ENCODE assay signal across 9 mouse cellular contexts in the genomic region with DNA sequence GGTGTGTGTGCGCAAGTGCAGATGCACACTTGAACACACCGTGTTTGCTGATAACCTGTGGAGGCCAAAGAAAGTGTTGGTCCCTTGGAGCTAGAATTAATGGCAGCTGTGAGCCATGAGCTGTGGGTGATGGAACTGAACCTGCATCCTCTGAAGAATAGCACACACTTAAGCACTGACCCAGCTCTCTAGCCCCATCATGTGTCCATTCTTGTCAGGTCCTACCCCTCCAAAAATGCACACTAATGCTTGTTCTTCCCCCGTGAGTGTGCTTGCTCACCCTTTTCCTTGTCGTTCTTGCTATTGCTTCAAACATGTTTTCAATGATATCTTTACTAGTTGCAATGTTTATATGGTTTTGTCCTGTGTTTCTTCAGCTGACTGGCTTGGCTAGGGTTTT.
DNase-seq lines count a peak whose midpoint lies in the region; ATAC-seq and TF ChIP-seq lines count a peak whose summit lies in the region.
"Had no signal": no experiment of that assay in that cellular context is flagged by ENCODE, and none has a peak within 500 bp of the region (broad histone marks: within the 10 kb centered on the region; RNA-seq: fewer than 3 reads in every experiment).

No protein-coding gene starts in this region.

- H3K4me2 ChIP-seq in lung, embryonic 14.5 days, result no peak overlapping the region
- H3K4me2 ChIP-seq: embryonic facial prominence, embryonic 13.5 days had no signal

- TF ChIP-seq POLR2A in ES-Bruce4 (IDR thresholded peaks at IDR 0.05; ENCODE audit: insufficient read depth, low read length), result no peak

- TF ChIP-seq EP300 in ES-Bruce4 (IDR thresholded peaks at IDR 0.05; ENCODE audit: insufficient read depth, low read depth, low read length), result no peak

- H3K27me3 ChIP-seq in ES-Bruce4 (ENCODE audit: control insufficient read depth, insufficient read depth, low read length, poor library complexity, severe bottlenecking), result no peaks in the 10 kb centered on the region
- H3K27me3 ChIP-seq in lung, embryonic 14.5 days (ENCODE audit: insufficient read depth, low read length), result no peaks in the 10 kb centered on the region
- no peaks in the 10 kb centered on the region for H3K27me3 ChIP-seq in splenic B cell, adult 2 months (ENCODE audit: control insufficient read depth, insufficient read depth, low read length, poor library complexity, severe bottlenecking)
- H3K27me3 ChIP-seq: embryonic facial prominence, embryonic 13.5 days had no signal

- TF ChIP-seq CTCF in ES-Bruce4 (IDR thresholded peaks at IDR 0.05; ENCODE audit: low read depth, low read length), result peak; percentile 52
- peak; percentile 66 for TF ChIP-seq CTCF in lung, embryonic 14.5 days (IDR thresholded peaks at IDR 0.05; ENCODE audit: low read depth)

- no peaks in the 10 kb centered on the region for H3K9me3 ChIP-seq in ES-Bruce4 (replicated peaks; ENCODE audit: control insufficient read depth, insufficient read depth, low read length, poor library complexity, severe bottlenecking)
- H3K9me3 ChIP-seq in lung, embryonic 14.5 days (ENCODE audit: low read depth, low read length), result no peaks in the 10 kb centered on the region
- H3K9me3 ChIP-seq: embryonic facial prominence, embryonic 13.5 days had no signal

- no peaks in the 10 kb centered on the region for H3K4me1 ChIP-seq in ES-Bruce4 (ENCODE audit: control insufficient read depth, insufficient read depth, low read length)
- no peaks in the 10 kb centered on the region for H3K4me1 ChIP-seq in lung, embryonic 14.5 days (ENCODE audit: insufficient read depth)
- H3K4me1 ChIP-seq: embryonic facial prominence, embryonic 13.5 days had no signal

- peak; percentile 4 to 39 for DNase-seq in kidney, adult 8-10 months
- no peak for DNase-seq in kidney, adult 11 months
- peak; percentile 5 for DNase-seq in c-Kit-positive CD71-positive TER-119-positive erythroid progenitor cells, embryonic 14.5 days (ENCODE audit: low spot score)
- peak; percentile 23 for DNase-seq in forelimb bud, embryonic 11.5 days (ENCODE audit: low read depth, low spot score)
- DNase-seq in lung, embryonic 14.5 days, result peak; percentile 51
- peak; percentile 50 for DNase-seq in splenic B cell, adult 2 months (ENCODE audit: low read depth, low spot score)
- DNase-seq in frontal cortex, postnatal 25 days (ENCODE audit: low spot score in 2 of 2), result no peak

- no peak overlapping the region for H3K9ac ChIP-seq in ES-Bruce4 (ENCODE audit: low read depth, poor library complexity, severe bottlenecking)
- no peak overlapping the region for H3K9ac ChIP-seq in lung, embryonic 14.5 days
- H3K9ac ChIP-seq: embryonic facial prominence, embryonic 13.5 days had no signal

- WGBS in lung, embryonic 14.5 days, result 50% methylated on average over 4 of the region's 4 CpGs

- no peaks in the 10 kb centered on the region for H3K36me3 ChIP-seq in ES-Bruce4 (ENCODE audit: control insufficient read depth, insufficient read depth, low read length, poor library complexity, severe bottlenecking)
- H3K36me3 ChIP-seq in lung, embryonic 14.5 days (ENCODE audit: insufficient read depth), result 0 out of 2 replicates have a peak, but pooled peaks cover 8% of the 10 kb centered on the region
- no peaks in the 10 kb centered on the region for H3K36me3 ChIP-seq in splenic B cell, adult 2 months (ENCODE audit: control insufficient read depth, insufficient read depth, low read length, poor library complexity, severe bottlenecking)

- peak; percentile 62; the same call in 1 of the 2 replicates for ATAC-seq in lung, embryonic 14.5 days (ENCODE audit: insufficient read depth)

- no peak overlapping the region for H3K27ac ChIP-seq in ES-Bruce4 (ENCODE audit: insufficient read depth, low read length)
- no peak overlapping the region for H3K27ac ChIP-seq in lung, embryonic 14.5 days (ENCODE audit: low read depth)
- H3K27ac ChIP-seq: embryonic facial prominence, embryonic 13.5 days had no signal

- H3K4me3 ChIP-seq in ES-Bruce4 (ENCODE audit: low read depth, low read length), result no peak overlapping the region
- H3K4me3 ChIP-seq in lung, embryonic 14.5 days (ENCODE audit: low read depth, low read length), result no peak overlapping the region
- H3K4me3 ChIP-seq: embryonic facial prominence, embryonic 13.5 days had no signal

Comparison
In these comparisons a context has a peak if more than half of its experiments do, and no peak if none do; other contexts are left out.
1. DNase-seq: peak in kidney, adult 8-10 months (2 of 2), c-Kit-positive CD71-positive TER-119-positive erythroid progenitor cells, embryonic 14.5 days (single experiment), forelimb bud, embryonic 11.5 days (single experiment), lung, embryonic 14.5 days (single experiment) and splenic B cell, adult 2 months (single experiment); none in kidney, adult 11 months (single experiment) and frontal cortex, postnatal 25 days (0 of 2).